Mouse (Mus musculus) spleen, postnatal 4 days (tissue): Measurements from ENCODE around the gene Cisd1.
"Not testable (repeated sequence)": the region's sequence is repeated elsewhere in the genome, so short reads cannot be mapped to it uniquely, and the experiment has no call there.

Experiments
- DNase-seq, 2 experiments: peaks; one replicate each; pipeline ENCODE4 v3.0.0; 2022; ENCODE audit warnings: low spot score in 2 of 2

The Cisd1 gene

DNA sequence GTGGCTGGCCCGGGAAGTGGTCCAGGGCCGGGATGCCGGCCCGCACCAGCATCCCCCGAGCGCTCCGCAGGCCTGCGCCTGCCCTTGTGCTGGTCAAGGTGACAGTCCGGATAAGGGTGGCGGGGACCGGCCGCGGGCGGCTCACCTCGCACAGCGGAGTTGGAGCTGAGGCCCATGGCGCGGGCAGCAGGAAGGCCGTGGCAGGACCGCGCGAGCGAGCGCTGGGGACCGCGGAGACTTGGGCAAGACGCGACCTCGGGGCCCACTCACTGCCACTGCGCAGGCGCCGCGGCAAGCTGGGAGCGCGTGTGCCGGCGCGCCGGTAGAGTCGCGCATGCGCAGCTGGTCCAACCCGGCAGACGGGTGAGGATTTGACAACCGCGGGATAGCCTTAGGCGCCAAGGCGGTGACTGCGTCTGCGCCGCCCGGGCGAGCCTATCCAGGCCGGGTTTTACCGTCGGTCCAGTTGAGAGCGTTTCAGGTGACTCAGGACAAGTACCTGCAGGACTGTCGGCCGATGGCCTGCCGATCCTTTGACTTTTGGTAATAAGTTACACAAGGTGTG lies at the start of gene Cisd1:
Gene Cisd1 (minus strand): TSS at position 376 of the 565 bp plus-strand sequence.
- DNase-seq = peak; percentile 91 to 97

DNA sequence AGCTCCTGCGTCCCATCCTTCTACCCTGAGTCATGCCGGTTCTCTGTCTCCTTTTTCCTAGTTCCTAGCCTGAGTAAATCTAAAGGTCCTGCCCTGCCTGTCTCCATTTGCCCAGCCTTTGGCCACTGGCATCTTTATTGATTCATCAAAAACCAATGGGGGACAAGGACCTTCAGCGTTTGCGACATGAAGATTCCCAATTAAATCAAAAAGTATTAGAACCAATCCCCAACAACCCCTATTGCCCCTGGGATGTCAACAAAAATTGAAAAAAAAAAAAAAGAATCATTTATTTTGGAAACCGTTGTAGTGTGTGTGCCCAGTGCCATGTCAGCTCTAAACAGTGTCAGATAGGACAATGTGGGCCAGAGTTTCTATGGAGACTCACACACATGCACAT lies 44.6 kb upstream of the Cisd1 start:
- no peak for DNase-seq

DNA sequence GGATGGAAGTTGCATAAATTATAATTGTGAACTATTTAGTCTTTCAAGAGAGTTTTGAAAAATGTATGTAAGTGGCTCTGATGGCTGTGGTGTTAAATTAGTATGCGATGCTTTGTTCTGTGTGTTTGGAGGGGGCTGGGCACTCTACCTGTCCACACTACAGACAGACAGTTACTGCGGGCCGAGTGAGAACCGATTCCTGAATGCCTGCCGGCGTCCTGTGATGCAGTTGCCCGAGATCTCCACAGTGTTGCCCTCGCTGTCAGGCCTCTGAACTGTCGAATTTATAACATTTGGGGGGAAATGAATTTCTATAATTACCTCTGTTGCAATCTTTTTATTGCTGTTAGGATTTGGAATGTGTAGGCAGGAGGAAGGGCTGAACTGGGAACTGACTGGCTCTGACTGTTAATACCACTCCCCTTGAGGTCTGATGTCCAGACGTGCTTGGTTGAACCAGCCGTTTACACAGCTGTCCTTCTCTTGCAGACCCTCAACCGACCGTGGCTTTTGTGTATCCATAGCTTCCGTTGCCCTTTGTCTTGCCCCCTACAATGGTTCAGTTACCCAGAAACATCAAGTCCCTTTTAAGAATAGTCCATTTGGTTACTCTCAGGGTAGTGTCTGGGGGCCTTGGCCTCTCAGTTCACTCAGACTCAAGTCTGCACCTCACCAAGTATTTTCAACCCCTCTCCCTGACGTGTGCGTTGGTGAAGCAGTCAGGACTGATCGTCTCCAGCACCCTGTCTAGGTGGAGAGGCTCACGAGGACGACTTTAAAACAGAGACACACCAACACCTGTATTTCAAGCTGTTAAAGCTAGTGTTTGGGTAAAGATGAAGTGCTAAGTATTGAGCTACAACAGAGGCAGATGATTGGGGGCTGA lies 39.6 kb upstream of the Cisd1 start:
- DNase-seq = no peak

DNA sequence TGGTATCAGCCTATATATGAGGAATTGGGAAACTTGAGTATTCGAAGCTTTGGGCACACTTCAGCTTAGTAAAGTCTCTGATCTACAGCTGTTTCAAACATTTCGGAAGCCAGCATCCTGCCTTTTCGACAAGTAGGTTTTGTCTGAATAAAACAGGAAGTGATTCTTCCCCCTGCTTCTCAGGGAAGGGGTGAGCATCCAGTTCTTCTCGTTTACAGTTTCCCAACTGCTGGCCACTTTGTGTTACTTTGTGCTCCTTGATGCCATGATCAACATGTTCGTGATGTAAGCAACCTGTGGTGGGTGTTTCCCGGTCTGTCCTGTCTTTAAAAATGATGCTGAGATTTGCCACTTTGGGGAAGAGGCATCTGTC lies 38.8 kb upstream of the Cisd1 start:
- DNase-seq = not testable (repeated sequence)

DNA sequence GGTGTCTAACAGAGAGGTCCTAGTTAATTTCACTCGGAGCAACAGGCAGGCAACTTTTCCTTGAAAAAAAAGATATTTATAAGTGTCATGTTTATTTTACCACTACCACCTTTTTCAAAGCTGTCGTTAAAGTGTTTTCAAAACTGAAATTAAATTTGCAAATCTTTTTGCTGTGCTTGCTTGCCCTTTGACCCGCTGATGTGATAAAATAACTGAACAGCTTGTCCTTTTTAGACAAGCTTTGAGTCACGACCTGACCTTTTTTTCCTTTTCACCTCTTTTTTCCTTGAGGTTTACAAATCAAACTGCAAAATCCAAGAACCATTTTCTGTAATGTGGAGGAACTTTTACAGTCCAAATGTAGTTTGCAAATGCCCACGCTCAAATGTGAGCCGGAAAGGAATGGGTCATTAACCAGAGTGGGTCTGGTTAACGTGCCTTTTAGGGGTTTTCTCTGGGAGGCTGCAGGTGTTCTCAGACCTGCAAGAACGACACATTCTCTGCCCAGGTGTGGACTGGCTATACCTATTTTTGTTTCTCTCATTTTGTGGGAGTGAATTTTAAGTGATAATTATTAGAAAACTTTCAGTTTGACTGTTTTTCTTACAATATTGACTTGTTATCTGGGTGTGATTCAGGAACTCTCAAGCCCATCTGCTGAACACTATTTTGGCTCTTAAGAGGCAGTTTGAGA lies 38.3 kb upstream of the Cisd1 start:
- no peak for DNase-seq

DNA sequence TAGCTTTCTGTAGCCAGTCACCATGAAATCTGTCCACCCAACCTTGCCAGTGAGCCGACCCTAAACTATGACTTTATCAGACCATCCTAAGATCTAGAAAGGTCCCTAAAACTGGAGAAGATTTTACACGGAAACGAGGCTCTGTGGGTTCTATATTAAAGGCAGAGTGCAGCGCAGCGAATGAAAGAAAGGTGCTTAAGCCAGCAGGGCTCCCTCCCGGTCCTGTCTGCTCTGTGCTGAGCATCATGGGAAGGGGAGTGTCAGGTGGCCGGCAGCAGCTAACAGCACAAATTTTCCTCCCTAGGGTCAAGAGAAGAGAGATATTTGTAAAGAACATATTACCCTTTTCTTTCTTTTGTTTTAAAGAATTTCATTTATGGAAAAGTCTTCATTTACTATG lies 37.4 kb upstream of the Cisd1 start:
- no peak for DNase-seq

DNA sequence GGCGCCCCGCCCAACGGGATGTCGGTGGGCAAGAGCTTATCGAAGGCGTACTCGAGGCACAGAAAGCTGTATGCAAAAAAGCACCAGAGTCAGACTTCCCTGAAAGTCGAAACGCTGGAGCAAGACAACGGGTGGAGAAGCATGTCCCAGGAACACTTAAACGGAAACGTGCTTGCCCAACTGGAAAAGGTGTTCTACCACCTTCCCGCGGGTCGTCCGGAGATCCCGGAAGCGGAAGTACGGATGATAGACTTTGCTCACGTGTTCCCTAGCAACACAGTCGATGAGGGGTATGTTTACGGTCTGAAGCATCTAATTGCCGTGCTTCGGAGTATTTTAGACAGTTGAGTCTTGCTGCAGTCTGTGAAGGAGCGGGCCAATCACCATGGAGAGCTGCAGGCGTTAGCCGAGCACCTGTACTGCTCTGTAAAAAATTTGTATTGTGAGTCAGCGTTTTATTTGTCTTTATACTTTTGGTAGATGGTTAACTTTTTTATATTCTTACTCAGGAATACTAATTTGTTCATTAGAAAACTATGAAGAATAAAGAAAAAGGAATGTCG lies 36.8 kb upstream of the Cisd1 start:
- no peak for DNase-seq

DNA sequence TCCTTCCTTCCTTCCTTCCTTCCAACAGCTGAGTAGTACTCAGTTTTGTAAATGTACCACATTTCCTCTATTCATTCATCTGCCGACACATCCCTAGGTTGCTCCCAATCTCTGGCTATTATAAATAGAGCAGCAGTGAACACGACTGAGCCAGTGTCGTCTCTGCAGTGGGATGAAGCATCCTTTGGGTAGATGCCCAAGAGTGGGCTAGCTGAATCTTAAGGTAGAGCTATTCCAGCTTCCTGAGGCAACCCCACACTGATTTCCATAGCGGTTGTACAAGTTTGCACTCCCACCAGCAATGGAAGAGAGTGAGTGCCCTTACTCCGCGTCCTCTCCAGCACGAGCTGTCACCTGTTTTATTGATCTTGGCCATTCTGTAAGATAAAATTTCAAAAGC lies 35.7 kb upstream of the Cisd1 start:
- DNase-seq = no peak

DNA sequence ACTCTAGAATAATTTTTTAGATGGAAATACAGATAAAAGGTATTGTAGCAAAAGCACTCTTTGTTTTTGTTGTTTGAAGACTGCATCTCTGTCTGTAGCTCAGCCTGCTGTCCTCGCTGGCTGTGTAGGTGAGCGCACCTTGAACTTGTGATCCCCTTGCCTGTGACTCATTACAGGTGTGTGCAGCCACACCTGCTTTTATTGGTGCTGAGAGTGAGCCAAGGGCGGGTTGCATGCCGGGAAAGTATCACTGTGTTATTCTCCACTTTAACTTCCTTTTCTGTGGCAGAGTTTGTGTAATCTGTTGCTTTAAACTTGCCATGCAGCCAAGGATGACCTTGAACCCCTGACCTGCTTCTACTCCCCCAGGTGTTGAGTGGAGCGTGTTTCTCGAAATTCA lies 31.3 kb upstream of the Cisd1 start:
- DNase-seq = no peak

DNA sequence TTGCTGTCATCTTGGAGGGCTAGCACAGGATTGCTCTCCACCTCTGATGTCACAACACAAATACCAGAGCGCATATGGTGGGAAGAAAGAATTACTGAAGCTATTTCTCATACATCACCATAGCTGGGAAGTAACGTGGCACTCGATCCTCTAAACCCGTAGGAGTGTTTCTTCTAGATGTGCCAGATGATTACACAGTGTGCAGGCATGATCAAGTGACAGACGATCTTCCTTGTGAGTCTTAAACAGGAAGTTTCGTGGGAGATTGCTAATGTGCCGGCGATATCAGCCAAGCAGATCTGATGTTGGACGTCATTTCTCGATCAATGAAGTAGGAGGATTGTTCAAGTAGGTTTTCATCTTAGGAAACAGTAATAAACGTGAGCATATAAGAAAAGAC lies 29.0 kb upstream of the Cisd1 start:
- no peak for DNase-seq

DNA sequence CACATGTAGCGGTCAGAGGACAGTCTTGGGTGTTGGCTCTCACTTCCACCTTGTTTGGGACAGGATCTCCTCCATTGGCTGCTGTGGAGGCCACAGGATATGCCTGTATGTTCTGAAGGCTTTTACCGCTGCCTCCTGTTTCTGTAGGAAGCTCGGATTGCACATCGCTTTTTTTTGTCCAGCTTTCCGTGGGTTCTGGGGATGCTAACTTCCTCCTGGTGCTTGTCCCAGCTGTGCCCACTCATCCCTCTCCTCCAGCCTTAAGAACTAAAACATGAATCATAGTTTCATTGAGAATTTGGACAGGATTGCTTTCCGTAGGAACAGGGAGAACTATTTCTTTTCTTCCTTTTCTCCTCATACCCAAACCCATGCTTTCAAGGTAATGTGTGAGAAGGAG lies 27.1 kb upstream of the Cisd1 start:
- DNase-seq = no peak

DNA sequence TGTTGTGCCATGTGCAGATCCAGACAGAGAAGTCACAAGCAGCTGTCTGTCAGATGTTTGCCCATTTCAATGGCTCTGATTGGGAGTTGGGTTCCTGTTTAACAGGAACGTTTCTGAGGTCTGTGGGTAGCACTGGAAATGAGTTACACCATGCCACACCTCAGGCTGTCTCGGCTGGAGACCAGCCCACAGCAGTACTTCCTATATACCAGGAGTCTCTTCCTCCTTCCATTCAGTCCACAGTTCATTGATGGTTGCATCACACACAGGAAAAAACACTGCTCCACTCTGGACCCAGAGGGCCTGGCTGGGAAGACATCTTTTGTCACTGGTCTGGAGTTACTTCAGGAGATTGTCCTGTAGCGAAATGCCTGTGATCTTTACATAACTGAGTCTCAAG lies 24.7 kb upstream of the Cisd1 start:
- no peak for DNase-seq

DNA sequence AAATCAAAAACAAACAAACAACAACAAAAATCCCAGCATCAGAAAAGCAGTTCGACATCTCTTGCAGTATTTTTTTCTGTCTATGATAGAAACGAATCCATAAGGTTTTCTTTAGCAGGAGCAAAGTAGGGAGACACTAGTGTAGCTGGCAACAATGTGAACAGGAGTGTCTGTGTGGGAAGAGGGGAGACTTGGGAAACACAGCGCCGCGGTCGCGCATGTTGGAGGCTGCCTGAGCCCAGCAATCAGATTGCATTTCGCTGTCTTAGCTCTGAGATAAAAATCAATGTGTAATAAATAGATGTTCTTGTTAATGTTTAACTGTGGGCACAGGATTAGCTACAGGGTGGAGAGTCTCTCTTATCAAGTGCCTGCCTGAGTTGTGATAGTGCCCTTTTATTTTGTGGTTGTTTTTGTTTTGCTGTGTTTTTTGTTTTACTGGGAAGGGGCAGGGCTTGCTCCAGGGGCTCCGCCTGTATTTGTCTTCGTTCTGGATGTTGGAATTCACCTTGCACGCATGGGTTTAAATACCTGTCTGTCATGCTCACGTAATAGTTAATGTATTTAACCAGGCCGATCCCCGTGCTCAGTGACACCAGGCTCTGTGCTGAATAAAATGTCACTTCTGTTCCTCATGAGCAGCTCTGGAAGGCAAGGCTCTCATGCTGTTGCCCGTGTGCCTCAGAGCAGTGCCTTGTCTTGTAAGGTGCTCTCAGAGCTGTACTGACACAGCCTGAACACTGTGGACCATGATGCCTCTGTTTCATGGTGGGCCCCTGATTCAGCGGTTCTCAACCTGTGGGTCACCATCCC lies 23.6 kb upstream of the Cisd1 start:
- DNase-seq = no peak

DNA sequence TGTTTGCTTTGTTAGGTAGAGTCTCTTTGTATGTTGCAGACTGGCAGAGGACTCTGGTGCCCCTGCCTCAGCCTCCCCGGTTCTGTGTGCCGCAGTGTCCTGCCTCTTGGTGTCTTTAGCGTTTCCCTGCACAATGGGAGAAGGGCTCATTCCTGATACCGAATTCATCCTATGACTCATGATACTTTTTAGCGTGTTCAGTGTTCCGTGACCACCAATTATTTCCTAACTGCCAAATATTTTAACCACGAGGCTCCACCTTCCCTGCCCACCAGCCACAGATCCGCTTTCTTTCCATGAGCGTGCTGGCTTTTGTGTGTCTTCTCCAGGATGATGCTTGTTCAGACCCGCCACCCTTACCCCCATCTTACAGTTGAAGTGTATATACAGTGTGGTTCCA lies 19.1 kb upstream of the Cisd1 start:
- DNase-seq = no peak

DNA sequence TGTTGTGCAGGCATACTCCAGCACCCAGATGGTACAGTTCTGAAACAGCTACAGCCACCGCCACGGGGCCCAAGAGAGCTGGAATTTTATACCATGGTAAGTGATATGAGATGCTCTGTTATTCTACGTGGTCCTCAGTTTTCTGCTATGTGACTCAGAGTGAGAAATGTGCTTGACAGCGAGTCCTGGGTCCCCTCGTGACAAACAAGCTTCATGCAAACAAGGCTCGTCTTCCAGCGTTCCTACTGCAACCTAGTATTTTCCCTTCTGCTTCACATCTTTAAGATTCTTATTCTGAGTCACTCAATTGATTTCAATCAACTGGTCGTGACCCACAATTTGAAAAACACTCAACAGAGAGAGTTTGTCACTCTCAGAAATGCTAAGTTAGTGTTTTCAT lies 18.7 kb upstream of the Cisd1 start:
- DNase-seq = no peak

DNA sequence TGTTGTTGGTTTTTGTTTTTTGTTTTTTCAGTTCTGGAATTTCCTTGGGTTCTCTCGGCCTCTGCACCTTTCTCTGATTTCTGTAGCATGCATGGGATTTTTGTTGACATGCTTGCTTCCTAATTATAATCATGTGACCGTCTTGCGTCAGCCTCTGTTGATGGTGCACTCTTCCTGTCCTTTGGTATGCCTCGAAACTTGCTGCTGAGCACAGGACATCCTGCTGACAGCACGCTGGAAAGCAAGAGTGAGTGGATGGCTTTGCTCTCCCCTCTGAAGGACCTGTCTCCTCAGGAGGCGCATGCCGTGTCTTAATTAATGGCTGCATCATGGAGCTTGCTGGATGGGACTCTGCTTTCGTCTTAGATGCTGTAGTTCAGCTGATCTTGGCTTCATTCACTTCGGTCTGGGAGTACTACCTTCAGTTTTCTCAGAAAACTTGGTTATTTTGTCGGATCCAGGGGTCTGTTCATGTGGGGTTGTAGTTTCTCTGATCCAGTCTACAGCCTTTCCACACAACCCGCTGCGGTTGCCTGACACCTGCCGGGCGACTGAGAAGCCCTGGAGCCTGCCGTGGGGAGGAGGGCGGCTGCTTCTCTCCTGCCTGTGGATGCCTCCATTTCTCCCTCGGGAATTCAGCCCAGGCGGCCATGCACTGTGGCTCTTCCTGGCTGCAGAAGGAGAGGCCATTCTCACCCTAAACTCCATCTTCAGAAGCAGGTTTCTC lies 17.2 kb upstream of the Cisd1 start:
- no peak for DNase-seq

DNA sequence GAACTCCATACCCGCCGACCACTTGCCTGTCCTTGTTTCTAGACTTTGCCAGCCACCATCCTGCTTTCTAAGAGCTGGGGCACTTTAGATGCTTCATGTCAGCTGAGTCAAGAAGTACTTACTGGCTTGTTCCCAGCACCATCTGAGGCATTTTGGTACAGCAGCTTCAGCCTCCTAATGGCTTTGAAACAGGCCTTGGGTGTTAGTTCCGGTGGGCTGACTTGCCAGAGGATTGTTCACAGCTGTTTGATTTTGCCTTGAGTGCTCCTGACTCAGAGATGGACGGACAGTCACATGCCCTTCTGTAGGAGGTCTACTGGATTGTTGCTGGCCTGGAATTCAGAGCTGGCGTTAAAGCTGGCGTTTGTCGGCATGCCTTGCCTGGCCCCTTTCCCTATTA lies 16.3 kb upstream of the Cisd1 start:
- DNase-seq = no peak

DNA sequence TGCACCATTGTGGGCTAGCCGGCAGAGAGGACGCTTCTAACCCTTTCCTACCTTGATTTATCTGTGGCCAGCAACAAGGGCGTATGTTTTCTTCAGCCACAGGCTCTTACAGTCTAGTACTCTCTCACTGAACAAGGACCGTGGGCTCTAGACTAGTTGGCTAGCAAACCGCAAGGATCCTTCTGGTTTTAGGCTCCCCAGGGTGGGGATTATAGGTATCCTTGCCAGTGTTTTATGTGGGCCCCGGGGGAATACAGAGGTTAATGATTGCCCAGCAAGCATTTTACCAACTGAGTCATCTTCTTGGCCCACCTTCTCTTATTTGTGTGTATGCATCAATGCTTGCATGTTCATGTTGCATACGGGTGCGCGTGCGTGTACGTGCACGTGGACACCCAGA lies 10.2 kb upstream of the Cisd1 start:
- DNase-seq = no peak

DNA sequence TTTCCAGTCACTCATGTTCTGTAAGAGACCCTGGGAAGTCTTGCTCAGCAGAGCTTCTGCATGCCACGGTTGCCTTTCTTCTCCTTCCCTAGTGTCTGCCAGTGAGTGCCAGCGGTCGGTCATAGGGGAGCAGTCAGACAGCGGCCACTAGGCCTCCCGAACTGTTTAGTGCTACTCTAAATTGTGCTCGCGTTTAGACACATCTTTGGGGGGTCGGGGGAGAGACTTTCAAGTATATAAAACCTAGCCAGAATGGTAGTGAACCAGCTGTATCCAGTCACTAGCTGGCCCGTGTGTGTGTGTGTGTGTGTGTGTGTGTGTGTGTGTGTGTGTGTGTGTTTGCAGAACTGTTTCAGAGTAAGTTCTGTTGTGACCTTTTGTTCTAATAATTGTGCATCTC lies 9.1 kb upstream of the Cisd1 start:
- no peak for DNase-seq

DNA sequence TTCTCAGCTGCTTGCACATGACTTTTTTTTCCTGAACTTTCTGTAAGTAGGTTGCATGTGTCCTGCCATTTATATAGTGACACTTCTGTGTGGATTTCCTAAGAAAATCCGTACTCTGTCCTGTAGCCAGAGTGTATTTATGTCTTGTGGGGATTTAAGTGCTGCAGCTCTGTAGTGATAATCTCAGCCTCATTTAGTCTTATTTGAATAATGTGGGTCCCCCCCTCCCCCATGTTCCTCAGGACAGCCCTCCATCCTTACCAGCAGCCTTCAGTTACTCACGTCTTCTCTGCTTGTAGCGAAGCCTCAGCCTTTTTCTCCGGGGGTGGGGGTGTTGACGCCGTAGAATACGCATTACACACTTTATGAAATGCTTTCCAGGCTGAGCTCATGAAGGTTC lies 6.5 kb upstream of the Cisd1 start:
- no peak for DNase-seq

DNA sequence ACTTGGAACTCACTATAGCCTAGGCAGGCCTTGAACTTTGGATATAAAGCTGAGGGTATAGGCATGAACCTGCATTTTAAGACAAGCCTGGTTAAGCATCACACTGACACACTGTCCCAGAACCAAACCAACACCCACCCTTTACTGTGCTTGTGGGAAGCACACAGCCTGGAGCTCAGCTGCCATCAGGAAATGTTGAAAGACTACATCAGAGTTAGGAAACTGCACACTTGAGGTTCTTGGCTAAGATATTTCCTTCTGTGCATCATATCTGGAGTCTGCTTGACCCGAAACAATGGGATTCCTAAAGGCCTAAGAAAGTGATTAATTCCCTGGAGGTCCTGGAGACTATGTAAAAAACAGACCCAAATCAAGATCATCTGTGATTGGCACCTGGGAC lies 4.5 kb upstream of the Cisd1 start:
- no peak for DNase-seq
